Mouse (Mus musculus) liver, embryonic 13.5 days (tissue): ENCODE data around the gene Amer1. TPM values are rescaled to one million over a fixed set of nuclear protein-coding genes. Genes with fewer than 3 reads are reported as not detected.

Experiments used
- ATAC-seq: fragments of 200-750 bp; cut with Nextera tagmentation; 2 replicates; pipeline ENCODE4 v1.8.0; 2017; ENCODE audit warnings: low read depth, mild to moderate bottlenecking, moderate number of reproducible peaks, moderate library complexity
- DNase-seq: peaks from one replicate; pipeline ENCODE4 v3.0.0; 2022
- H3K27ac ChIP-seq: fragments of 300-500 bp; sonication (generic); 2 replicates; pipeline ENCODE4 v1.5.1; 2015; ENCODE audit warnings: moderate library complexity, mild to moderate bottlenecking, inconsistent platforms
- H3K27me3 ChIP-seq: fragments of 300-500 bp; sonication (generic); 2 replicates; pipeline ENCODE4 v1.6.1; 2015; ENCODE audit warnings: mild to moderate bottlenecking, inconsistent platforms
- H3K36me3 ChIP-seq: fragments of 300-500 bp; sonication (generic); 2 replicates; pipeline ENCODE4 v1.6.1; 2015; ENCODE audit warnings: mild to moderate bottlenecking, inconsistent platforms
- H3K4me1 ChIP-seq: fragments of 300-500 bp; sonication (generic); replicated peaks from 2 replicates; pipeline ENCODE4 v1.6.1; 2015; ENCODE audit warnings: inconsistent platforms
- H3K4me2 ChIP-seq: fragments of 300-500 bp; sonication (generic); 2 replicates; pipeline ENCODE4 v1.6.1; 2015; ENCODE audit warnings: inconsistent platforms, mild to moderate bottlenecking, moderate library complexity
- H3K4me3 ChIP-seq: fragments of 300-500 bp; sonication (generic); replicated peaks from 2 replicates; pipeline ENCODE4 v1.5.1; 2015; ENCODE audit warnings: mild to moderate bottlenecking, inconsistent platforms
- H3K9ac ChIP-seq: fragments of 300-500 bp; sonication (generic); 2 replicates; pipeline ENCODE4 v1.6.1; 2015; ENCODE audit warnings: mild to moderate bottlenecking, inconsistent platforms
- H3K9me3 ChIP-seq: fragments of 300-500 bp; sonication (generic); replicated peaks from 2 replicates; pipeline ENCODE4 v1.6.1; 2016; ENCODE audit warnings: inconsistent platforms
- WGBS: fragments of 180-500 bp; shearing (Covaris S2); methylation state at CpG from one replicate; pipeline ENCODE4 v1.1.7; 2015; ENCODE audit not compliant: insufficient replicate concordance; 5-methylcytosine and 5-hydroxymethylcytosine counted together
- polyA plus RNA-seq: library from polyadenylated mRNA; unstranded; fragments of >200 nt; fragmentation: Nextera tagmentation; extraction: Ambion mirVana; gene quantifications from 2 replicates; pipeline ENCODE4 v1.2.1, GENCODE M21; 2015

Amer1 gene
- polyA plus RNA-seq, result 2.4 and 2.5 TPM in 2 replicates

DNA sequence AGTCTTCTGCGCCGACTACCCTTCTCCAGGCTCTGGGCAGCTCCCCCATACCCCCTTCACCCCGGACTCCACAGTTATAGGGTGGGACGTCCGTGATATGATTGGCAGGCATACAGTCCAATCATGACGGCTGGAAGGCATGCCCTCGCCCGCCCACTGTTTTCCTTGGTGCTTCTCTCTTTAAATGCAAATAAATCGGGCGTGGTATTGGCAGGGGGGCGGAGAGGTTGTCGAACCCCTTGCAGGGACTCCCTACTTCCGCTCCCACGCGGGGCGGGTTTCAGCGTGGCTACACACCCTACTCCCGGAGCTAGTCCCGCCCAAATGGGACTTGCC is at the start of gene Amer1:
Gene Amer1, minus strand, starts transcription at position 97 of the 336 bp plus-strand sequence.
- peak; percentile 91 for ATAC-seq

DNA sequence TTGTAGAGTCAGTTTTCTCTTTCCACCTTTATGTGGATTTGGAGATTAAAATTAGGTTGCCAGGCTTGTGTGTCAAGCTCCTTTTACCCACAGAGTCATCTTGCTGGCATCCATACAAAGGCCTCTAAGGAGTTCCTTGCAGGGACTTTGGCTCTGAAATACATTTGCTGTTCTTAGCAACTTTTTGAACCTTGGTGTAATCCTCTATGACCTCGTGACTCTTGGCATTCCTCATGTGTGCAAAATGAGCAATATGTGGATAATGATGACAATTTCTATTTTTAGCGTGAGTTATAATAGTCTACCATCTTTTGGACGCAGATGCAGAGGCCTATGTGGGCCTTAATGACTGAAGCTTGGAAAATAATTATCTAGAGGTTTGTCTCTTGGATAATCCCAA is 12.5 kb upstream of the Amer1 start:
- Histone ChIP-seq H3K4me1 (no peaks in the 10 kb centered on the region), H3K9ac (no peak overlapping the region), H3K9me3 (no peaks in the 10 kb centered on the region), H3K4me3 (no peak overlapping the region), H3K27ac (no peak overlapping the region), H3K36me3 (no peaks in the 10 kb centered on the region), H3K27me3 (no peaks in the 10 kb centered on the region), H3K4me2 (no peak overlapping the region)
- DNase-seq, result no peak
- WGBS, result 57% methylated on average over 3 of the region's 3 CpGs
- no peak for ATAC-seq

More for the DNA sequence above, at the start of gene Amer1:
- H3K36me3 ChIP-seq, result no peaks in the 10 kb centered on the region
- peak within 1 kb of the TSS; percentile 73 for H3K4me2 ChIP-seq
- peak within 1 kb of the TSS; percentile 80 for H3K27ac ChIP-seq
- H3K4me3 ChIP-seq, result peak within 1 kb of the TSS; percentile 67
- DNase-seq, result peak; percentile 80
- H3K27me3 ChIP-seq, result no peaks in the 10 kb centered on the region
- H3K9ac ChIP-seq, result peak within 1 kb of the TSS; percentile 59
- H3K4me1 ChIP-seq, result peaks cover 9% of the 10 kb centered on the region
- WGBS, result 13% methylated on average over 19 of the region's 19 CpGs
- H3K9me3 ChIP-seq, result no peaks in the 10 kb centered on the region

DNA sequence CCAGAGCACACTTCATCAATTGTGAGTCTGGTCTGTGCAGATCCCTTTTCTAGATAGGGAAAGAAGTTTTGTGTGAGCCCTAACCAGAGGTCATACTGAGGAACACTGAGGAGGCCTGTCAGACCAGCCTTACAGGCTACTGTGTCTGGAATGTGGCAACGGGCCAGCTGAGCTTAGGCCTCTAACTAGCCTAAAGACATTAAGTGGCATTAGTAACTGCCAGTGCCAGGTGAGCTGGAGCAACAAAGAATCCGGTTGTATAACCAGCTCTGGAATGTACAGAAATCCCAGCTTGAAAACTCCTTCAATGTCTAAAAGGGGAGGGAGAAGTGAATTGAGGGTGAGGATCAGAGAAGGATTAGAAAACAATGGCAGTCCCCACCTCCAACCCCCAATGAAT is 1.2 kb upstream of the Amer1 start:
- ATAC-seq (no peak), DNase-seq (no peak)
- Histone ChIP-seq H3K4me2 (no peak overlapping the region), H3K27ac (no peak overlapping the region), H3K9ac (no peak overlapping the region), H3K27me3 (no peaks in the 10 kb centered on the region), H3K4me1 (peaks cover 9% of the 10 kb centered on the region), H3K4me3 (no peak overlapping the region), H3K9me3 (no peaks in the 10 kb centered on the region), H3K36me3 (no peaks in the 10 kb centered on the region)
- WGBS, result 68% methylated on average over 2 of the region's 2 CpGs

DNA sequence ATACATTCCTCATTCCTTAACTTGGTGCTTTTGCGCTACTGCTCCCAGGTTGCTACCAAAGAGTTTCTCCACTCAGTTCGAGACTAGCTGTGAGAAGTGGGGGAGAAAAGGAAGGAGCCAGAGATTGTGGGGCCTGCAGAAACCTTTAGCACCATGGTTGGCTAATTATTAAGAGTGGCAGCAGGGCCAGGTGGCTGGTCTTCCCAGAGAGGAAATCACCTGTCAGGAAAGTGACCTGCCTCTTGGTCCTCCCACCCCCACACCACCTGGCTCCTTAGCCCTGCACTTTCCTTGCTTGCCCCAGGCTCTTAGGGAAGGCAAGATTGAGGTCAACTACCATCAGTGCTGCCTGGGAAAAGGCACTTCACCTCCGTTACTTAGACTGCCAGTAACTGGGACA is 469 bp upstream of the Amer1 start:
- Histone ChIP-seq H3K9ac (peak overlapping the region; percentile 29; the same call in 1 of the 2 replicates), H3K36me3 (no peaks in the 10 kb centered on the region), H3K27ac (peak overlapping the region; percentile 34; the same call in 1 of the 2 replicates), H3K4me3 (peak overlapping the region; percentile 67), H3K27me3 (no peaks in the 10 kb centered on the region), H3K4me2 (peak overlapping the region; percentile 73), H3K4me1 (peaks cover 9% of the 10 kb centered on the region), H3K9me3 (no peaks in the 10 kb centered on the region)
- ATAC-seq (no peak), DNase-seq (peak; percentile 0)
- 28% methylated on average over 3 of the region's 3 CpGs for WGBS

DNA sequence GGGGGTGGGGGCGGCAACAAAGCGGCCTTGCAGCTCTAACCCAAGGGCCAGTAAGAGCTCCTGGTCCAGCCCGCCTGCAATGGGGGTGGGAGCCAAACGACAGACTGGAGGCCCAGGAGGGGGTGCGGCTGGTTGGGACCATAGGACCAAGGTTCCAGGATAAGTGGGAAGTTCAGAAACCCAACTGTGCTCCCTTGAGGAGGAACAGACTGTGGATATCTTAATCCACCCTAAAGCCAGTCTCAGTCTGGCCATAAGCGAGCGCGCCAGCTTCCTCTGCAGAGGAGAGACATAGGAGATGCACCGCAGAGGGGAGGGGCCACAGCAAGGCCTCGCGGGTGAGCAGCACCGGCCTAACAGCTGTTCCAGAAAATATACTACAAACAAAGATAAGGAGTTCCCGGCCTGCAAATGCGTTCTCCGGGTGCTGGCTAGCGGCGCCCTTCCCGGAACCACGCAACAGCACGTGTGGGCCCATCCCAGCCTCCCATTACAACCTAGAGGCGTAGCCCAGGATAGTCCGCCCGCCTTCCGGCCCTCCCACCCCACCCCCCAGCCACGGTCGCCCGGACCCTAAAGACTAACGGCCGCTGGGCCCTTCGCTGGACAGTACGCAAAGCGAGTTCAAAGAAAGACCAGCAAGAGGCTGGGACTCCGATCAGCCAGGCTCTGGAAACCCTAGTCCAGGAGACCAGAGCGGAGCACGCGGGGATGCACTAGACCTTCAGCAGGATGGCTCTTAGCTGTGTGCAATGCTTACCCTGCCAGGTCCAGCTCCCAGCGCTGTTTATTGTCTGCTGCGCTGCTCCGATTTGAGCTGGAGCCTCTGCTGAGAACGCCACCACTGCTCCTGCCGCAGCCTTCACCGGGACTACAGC is 535 bp downstream of the Amer1 start:
- Histone ChIP-seq H3K36me3 (no peaks in the 10 kb centered on the region), H3K4me2 (peak overlapping the region; percentile 73), H3K27ac (peak overlapping the region; percentile 80), H3K4me3 (peak overlapping the region; percentile 67), H3K4me1 (peaks cover 9% of the 10 kb centered on the region), H3K27me3 (no peaks in the 10 kb centered on the region), H3K9ac (peak overlapping the region; percentile 59), H3K9me3 (no peaks in the 10 kb centered on the region)
- 18% methylated on average over 42 of the region's 42 CpGs for WGBS
- DNase-seq (peak; percentile 52), ATAC-seq (peak; percentile 79)

DNA sequence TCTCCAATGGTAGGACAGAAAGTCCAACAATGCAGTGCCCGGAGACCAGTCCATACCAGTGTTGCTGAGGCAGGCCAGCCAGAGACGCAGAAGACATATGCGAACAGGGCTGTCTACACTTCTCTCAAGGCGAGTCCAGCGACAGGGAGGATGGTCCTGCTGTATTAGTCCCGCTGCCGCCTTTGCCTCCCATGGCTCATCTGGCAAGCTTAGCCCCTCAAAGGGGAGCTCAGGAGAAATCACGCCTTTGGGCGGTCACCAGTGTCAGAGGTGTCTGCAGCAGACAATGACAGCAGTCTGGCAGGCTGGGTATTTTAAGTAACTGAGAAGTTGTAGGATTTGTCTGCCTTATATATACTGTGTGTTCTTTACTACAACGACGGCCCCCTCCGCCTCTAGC is 1.3 kb downstream of the Amer1 start:
- H3K4me2 ChIP-seq, result peak overlapping the region; percentile 73
- DNase-seq (no peak), ATAC-seq (no peak)
- peak overlapping the region; percentile 67 for H3K4me3 ChIP-seq
- WGBS, result 38% methylated on average over 12 of the region's 12 CpGs
- H3K27me3 ChIP-seq, result no peaks in the 10 kb centered on the region
- no peaks in the 10 kb centered on the region for H3K36me3 ChIP-seq
- H3K9ac ChIP-seq, result peak overlapping the region; percentile 59
- H3K9me3 ChIP-seq, result no peaks in the 10 kb centered on the region
- peaks cover 9% of the 10 kb centered on the region for H3K4me1 ChIP-seq
- H3K27ac ChIP-seq, result peak overlapping the region; percentile 80; the same call in 1 of the 2 replicates

GRCm38 (mm10) chrX:95442261-95442660 is 2.4 kb downstream of the Amer1 start:
- no peak for DNase-seq
- H3K4me3 ChIP-seq, result no peak overlapping the region
- WGBS, result 32% methylated on average over 1 of the region's 1 CpGs

GRCm38 (mm10) chrX:95441290-95441689 is 3.4 kb downstream of the Amer1 start:
- DNase-seq (no peak), ATAC-seq (no peak)
- Histone ChIP-seq H3K27ac (no peak overlapping the region), H3K27me3 (no peaks in the 10 kb centered on the region), H3K4me3 (no peak overlapping the region), H3K36me3 (no peaks in the 10 kb centered on the region), H3K4me1 (peaks cover 9% of the 10 kb centered on the region), H3K9ac (no peak overlapping the region), H3K4me2 (no peak overlapping the region), H3K9me3 (no peaks in the 10 kb centered on the region)

More at GRCm38 (mm10) chrX:95442261-95442660, 2.4 kb downstream of the Amer1 start:
- ATAC-seq, result no peak
- Histone ChIP-seq H3K9me3 (no peaks in the 10 kb centered on the region), H3K4me1 (peaks cover 9% of the 10 kb centered on the region), H3K9ac (no peak overlapping the region), H3K4me2 (no peak overlapping the region), H3K27ac (no peak overlapping the region), H3K36me3 (no peaks in the 10 kb centered on the region), H3K27me3 (no peaks in the 10 kb centered on the region)

GRCm38 (mm10) chrX:95438491-95438890 is 6.2 kb downstream of the Amer1 start:
- ATAC-seq, result no peak
- no peak overlapping the region for H3K4me2 ChIP-seq
- WGBS, result 60% methylated on average over 4 of the region's 4 CpGs
- no peak overlapping the region for H3K27ac ChIP-seq
- H3K27me3 ChIP-seq, result no peaks in the 10 kb centered on the region
- H3K4me3 ChIP-seq, result no peak overlapping the region
- no peaks in the 10 kb centered on the region for H3K36me3 ChIP-seq
- no peak overlapping the region for H3K9ac ChIP-seq
- H3K4me1 ChIP-seq, result peaks cover 4% of the 10 kb centered on the region
- H3K9me3 ChIP-seq, result no peaks in the 10 kb centered on the region
- DNase-seq, result no peak

GRCm38 (mm10) chrX:95437236-95437635 is 7.4 kb downstream of the Amer1 start:
- H3K4me1 ChIP-seq, result no peaks in the 10 kb centered on the region; the same call in 1 of the 2 replicates
- no peak overlapping the region for H3K4me2 ChIP-seq
- no peaks in the 10 kb centered on the region for H3K27me3 ChIP-seq
- ATAC-seq (no peak), DNase-seq (no peak)
- H3K4me3 ChIP-seq, result no peak overlapping the region
- 64% methylated on average over 1 of the region's 1 CpGs for WGBS
- H3K9me3 ChIP-seq, result no peaks in the 10 kb centered on the region
- H3K9ac ChIP-seq, result no peak overlapping the region
- no peaks in the 10 kb centered on the region for H3K36me3 ChIP-seq
- no peak overlapping the region for H3K27ac ChIP-seq

- Histone ChIP-seq H3K4me2 (no peak overlapping the region), H3K9ac (no peak overlapping the region), H3K4me1 (no peaks in the 10 kb centered on the region), H3K4me3 (no peak overlapping the region), H3K27me3 (no peaks in the 10 kb centered on the region), H3K27ac (no peak overlapping the region), H3K36me3 (no peaks in the 10 kb centered on the region), H3K9me3 (no peaks in the 10 kb centered on the region)
- DNase-seq (no peak), ATAC-seq (no peak)
These were observed 71.6 kb downstream of the Amer1 start for GRCm38 (mm10) chrX:95373101-95373500.
